Mouse (Mus musculus) erythroid progenitor cell, adult 5-6 weeks (primary cell): Measurements from ENCODE around the gene Ubap1l. TPM values are rescaled to one million over a fixed set of nuclear protein-coding genes. Genes with fewer than 3 reads are reported as not detected.

Experiments
- ATAC-seq: replicated peaks from 2 replicates; pipeline ENCODE4 v1.8.0; 2016; ENCODE audit warnings: moderate number of reproducible peaks, mild to moderate bottlenecking, moderate TSS enrichment, inconsistent platforms; ENCODE audit not compliant: poor library complexity, low FRiP score, severe bottlenecking
- total RNA-seq, 2 experiments: library from RNA; stranded (forward) in 1 of 2; stranded (reverse) in 1 of 2; fragments of 150-400 nt in 1 of 2; fragments of 186-747, 209-891 nt in 1 of 2; gene quantifications; 2 replicates each; pipeline versions ENCODE4 v1.2.3 to v1.2.4; 2015 to 2017; ENCODE audit warnings: low replicate concordance in 2 of 2

Ubap1l gene
- total RNA-seq, 2 experiments from 2014 or later = not detected

DNA sequence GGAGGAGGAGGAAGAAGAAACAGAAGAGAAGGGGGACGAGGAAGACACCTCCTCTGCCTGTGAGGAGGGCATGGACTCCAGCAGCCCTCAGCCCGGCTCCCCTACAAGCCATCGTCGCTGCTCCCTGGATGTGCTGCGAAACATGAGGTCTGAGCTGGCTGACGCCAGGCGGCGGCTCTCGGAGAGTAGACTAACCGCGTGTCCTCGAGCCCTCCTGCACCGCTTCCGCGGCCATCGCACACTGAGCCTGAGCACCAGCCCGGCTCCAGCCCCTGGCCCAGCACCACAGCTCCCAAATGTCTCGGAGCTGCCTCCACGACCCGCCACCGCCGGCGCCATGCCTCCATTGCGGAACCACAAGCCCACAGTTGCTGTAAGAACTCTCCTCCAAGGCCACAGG is 10.9 kb downstream of the Ubap1l start:
- peak; percentile 30; the same call in 1 of the 2 replicates for ATAC-seq

DNA sequence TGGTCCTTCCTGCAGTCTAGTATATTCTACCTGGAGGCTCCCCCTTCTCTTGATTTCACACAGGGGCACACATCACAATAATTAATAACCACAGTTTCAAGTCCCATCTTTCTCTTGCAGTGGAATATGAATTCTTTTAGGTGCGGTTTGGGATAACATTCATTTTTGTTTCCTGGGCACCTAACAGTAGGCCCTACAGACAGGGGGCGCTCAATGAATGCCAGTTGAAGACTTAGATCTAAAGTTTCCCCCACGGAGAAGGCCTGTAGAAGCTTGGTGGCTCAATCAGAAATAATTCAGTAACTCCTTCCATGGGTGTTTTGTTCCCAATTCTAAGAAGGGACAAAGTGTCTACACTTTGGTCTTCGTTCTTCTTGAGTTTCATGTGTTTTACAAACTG is 11.6 kb downstream of the Ubap1l start:
- ATAC-seq = no peak

DNA sequence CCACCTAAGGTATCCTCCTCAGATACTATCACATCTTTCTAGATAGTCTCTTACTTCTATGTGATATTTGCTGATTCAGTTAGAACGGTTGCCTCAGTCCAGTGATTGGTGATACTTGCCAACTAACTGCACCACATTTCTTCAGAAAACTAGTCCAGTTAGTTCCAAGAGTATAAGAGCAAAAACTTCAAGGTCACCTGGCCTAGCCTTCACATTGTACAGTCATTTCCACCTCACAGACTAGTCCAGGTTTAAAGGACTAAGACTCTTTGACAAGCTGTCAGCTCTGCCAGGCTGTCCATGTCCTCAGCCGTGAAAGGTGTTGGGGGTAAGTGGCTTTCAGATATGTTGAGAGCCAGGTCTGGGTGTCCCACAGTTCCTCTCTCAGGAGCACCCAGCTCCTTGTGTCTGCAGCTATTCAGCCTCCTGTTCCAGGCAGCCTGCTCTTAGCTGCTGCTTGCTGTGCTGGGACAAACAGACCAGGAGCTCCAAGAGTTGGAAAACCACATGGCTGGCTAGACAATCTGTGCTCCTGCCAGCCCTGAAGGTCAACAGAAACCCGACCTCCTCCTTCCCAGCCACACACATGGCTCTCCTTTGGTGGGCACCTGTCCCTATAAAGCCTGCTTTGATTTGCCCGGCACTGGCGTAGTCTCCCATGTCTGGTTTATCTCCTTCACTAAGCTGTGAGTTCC is 13.8 kb downstream of the Ubap1l start:
- ATAC-seq = no peak

DNA sequence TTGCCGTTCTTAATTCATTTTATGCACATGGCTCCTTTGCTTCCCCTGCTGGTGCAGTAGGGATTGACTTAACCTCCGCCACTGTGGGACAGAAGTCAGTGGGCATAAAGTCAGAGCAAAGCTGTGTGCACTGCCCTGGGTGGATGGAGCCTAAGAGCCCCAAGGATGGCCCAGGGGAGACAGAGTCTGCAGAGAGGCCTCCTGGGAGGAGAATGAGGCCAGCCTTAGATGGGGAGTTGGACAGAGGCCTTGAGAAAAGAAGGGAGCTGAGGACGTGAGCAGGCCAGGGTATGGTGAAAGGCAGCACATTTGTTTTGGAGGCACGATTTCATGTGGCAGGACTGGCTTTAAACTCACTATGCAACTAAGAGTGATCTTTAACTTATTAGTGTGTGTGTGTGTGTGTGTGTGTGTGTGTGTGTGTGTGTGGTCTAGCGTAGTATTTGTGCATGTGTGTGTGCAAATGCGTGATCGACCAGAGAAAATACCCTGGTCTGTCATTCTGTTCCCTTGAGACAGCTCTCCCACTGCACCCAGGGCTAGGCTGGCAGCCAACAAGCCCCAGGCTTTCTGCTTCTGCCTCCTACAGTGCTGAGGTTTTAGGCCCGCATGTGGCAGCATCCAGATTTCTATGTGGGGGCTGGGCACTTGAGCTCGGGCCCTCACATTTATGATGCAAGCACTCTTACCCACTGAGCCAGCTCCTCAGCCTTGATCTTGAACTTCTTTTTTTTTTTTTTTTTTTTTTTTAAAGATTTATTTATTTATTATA is 14.5 kb downstream of the Ubap1l start:
- ATAC-seq = no peak

DNA sequence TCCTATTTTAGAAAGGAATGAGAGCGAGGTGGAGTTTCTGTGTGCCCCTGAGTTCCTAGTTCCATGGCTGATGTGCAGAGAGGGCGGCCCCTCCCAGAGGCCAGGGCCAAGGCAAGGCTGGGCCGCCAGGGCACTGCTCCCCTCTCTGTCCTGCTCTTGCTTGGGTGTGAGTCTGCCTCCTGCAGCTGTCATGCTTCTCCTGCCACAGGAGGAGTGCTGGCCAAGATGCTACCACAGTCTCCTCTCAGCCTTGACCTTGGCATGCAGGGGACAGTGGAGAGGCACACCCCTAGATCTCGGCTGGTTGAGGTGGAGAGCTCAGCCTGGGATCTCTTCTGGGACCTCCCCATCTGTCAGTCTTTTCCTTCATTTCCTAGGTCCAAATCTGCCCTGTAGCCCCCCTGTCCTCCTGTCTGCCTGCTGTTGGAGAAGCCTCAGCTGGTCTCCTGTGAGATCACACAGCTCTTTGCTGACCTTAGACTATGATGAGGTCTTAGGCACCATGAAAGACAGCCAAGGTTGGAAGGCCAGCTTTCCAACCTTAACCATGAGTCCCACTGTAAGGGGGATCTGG is 20.3 kb downstream of the Ubap1l start:
- no peak for ATAC-seq

DNA sequence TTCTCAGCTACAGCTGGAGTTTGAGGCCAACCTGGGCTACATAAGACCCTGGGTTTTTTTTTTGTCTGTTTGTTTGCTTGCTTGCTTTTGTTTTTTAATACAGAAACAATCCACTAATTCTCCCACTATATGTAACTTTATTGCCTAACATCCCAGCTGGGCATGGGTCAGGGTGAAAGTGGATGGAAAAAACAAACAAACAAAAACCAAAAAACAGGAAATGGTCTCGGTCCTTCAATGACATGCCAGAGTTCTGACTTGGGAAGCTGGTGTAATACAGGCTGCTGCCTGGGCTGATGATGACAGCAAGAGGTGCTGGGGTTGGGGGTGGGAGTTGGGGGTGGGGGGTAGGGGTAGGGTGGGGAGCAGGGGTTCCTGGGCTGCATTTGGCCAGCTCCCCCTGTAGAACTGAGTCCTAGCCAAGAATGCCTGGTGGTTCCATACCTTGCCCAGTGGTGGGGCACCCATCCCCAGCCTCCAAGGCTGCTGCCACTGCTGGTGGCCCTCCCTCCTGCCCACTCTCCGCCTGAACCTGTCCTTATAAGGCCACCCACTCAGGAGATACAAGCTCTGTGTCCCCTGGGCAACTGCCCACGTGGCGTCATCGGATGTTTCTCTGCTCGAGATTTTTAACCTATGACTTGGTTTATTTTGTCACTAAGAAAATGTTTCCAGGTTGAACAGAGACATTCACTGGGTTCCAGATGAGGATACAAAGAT is 21.4 kb downstream of the Ubap1l start:
- no peak for ATAC-seq

DNA sequence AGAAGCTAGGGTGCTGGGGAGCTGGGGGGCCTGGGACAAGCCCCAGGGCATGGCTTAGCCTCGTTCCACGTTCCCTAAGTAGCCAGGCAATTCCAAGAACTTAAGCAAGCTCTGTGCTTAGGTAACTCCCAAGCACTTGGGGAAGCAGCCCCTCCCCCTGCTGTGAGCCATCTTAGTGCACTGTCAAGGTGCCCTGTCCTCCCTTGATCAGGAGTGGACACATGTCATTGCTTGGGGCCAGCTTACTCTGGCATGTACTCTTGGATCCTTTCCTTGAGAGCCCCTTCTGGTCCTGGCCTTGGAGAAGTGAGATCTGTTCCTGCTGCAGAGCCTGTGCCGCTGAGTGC is 21.9 kb downstream of the Ubap1l start:
- no peak for ATAC-seq

DNA sequence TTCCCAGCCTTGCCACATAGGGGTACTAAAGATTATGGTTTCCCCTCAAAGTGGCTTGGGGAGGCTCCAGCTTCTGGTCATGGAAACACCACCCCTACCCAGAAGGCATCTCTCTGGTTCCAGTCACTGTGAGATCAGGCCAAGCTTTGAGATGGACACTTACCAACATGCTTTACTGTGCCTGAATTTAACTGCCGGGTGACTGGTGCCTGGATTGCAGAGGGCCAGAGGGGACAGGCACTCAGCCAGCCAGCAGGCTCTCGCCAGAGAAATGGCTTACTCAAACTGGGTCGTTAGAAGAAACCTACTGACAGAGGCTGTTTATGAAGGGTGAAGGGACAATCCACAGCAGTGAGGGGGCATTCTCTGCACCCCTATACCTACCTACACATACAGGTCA is 23.4 kb downstream of the Ubap1l start:
- ATAC-seq = no peak; the same call in 1 of the 2 replicates

DNA sequence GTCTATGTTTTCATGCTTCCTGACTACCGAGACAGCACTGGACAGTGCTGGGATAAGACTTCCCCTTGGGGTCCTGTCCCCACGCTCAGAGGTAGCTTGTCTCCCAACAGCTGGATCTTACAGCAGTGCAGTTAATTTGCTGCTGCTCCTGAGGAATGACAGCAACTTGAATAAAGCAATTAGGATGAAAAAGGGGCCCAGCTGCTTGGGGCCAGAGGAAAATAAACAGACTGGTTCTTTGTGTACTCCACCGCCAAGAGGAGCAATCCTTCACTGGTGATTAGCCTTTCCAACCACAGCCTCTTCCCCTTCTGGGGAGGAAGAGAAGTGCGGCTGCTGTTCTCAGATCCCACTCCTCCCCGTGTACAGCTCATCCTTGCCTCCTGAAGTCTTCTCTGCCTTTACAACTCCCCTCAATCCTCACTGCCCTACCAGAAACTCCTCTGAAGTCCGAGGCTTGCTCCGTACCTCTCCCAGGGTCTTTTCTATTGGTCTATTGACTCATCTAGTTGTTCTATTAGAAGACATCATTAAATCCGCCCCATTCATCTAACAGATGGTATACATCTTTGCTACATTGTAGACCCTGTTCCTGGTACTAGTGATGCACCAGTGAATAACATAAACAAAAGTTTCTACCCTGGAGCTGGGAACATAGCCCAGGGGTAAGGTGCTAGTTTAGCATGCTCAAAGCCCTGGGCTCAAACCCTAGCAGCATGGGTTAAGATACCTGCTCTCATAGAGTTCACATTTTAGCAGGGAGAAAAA is 25.7 kb downstream of the Ubap1l start:
- no peak for ATAC-seq

DNA sequence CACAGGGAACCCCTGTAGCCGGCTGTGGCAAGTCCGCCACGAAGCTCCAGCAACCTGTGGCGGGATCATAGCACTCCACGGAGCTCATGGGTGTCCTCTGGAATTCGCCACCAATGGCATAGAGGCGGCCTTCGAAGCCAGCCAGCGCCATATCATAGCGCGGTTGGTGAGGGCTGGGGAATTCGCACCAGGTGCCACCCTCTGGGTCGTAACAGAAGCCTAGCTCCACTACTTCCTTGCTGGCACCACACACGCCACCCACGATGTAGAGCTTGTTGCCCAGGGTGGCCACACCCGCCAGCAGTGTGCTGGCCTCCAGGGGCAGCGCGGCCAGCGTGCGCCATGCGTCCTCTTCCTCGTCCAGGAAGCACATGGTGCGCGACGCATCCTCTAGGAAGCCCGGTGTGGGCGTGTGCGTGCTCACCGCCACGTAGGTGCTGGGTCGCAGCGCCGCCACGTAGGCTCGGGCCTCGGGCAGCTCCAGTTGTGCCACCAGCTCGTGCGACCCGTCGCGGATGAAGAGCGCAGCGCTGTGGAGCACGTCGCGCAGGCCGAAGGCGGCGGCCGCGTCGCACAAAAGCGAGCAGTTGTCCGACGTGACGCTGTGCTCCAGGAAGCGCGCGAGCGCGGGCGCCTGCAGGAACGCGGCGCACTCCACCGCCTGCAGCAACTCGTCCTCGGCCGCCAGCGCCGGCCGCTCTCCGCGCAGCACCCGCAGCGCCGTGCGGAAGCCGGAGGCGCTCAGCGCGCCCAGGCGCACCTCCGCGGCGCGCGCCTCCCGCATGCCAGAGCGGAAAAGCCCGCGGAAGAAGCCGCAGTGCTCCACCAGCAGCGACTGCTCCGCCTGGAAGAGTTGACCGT is 30.1 kb downstream of the Ubap1l start:
- ATAC-seq = no peak

DNA sequence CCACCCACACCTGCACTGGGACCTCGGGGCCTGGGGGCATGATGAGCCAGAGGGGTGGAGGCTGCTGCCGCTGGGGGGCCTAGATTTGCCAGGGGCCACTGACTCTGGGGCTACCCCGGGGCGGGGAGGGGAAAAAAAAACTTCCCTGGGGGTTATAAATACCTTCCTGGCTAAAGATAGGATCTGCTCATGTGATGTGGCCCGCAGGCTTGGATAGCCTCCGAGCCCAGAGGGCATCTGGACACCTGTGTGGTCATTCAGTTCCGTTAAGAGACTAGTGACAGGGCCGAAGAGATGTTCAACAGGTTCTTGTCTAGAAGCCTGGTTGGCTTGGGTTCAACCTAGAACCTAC is 30.7 kb downstream of the Ubap1l start, which contains the start of gene Kbtbd13:
Gene Kbtbd13, minus strand, starts transcription at position 40 of the 352 bp plus-strand sequence.
- ATAC-seq = no peak

DNA sequence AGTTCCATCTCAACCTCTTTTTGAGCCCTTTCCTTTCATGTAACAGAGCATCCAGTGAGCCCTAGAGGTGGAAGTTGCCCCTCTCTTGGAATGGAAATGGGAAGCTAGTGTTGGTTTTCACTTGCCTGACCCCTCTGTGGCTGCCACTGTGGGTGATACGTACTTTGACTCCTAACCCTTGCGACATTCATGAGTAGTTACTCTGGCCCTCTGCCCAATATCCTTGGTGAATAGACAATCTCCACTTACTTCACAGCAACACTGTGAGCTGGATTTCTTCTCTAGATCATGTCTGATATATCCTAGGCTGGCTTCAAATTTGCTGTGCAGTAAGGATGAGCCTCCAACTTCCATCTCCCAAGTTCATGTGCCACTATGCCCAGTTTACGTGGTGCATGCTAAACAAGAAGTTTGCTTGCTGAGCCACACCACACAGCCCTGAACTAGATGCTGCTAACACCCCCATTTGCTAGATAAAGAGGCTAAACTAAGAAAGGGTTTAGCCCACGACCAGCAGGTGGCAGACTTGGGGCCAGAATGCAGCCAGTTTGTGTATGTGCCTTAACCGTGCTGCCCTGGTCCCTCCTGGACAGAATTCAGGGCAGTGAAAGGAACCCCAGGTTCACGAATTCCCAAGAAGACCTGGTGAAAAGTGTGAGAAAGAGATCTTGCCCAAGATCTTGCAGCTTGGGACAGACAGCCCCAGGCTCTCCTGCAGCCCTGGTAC is 32.0 kb downstream of the Ubap1l start:
- 0 out of 2 replicates have a peak, but pooled peaks have one; percentile 38 for ATAC-seq

DNA sequence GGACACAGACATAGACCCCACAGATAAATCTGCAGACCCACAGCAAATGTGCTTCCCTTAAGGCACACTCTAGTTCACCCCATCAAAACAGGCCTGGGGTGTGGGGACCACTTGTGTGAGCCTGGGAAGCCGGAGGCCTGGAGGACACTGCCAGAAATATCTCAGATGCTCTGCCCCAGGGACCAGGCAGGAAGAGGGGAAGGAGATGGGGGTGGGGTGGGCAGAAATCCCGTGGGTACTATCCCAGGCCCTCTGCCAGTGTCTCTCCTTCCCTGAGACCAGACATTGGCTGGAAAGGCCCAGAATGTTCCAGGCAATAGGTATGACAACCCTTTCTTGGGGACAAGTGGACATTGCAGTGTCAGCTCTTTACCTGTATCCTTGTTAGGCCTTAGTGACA is 32.8 kb downstream of the Ubap1l start:
- ATAC-seq = no peak

DNA sequence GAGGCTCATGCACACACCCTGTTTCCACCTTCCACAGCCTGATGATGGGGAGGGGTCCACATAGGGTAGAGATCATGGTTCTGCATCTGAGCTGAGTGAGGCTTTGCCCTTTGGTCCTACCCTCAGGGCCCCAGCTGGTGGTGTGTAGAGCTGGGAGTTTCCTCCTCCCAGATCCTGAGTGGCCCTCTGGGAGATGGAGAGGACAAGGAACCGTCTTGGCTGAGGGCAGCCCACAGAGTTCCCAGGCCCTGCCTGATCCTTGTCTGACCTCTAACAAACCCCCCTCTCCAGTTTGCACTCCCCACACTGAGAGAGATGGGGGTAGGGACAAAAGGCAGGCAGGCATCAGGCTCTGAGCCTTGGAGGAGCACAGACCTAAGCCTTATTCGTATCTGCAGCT is 33.5 kb downstream of the Ubap1l start:
- ATAC-seq = no peak

DNA sequence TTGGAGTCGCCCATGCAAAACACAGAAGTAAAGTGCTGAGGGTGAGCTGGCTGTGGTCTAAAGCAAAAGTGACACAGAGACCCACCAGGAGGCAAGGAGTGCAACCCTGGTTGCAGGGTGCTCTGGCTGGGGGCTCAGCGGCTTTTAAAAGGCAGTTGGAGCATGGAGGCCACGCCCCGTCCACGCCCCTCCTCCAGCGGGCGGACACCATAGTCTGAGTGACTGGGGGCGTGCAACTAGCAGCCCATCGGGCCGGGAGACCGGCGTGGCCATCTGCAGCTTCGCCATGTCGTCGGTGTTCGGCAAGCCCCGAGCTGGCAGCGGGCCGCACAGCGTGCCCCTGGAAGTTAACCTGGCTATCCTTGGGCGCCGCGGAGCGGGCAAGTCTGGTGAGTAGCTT is 37.4 kb downstream of the Ubap1l start, which contains the start of gene Rasl12:
Gene Rasl12, plus strand, starts transcription at position 228 of the 400 bp plus-strand sequence.
- ATAC-seq = peak; percentile 41; the same call in 1 of the 2 replicates

DNA sequence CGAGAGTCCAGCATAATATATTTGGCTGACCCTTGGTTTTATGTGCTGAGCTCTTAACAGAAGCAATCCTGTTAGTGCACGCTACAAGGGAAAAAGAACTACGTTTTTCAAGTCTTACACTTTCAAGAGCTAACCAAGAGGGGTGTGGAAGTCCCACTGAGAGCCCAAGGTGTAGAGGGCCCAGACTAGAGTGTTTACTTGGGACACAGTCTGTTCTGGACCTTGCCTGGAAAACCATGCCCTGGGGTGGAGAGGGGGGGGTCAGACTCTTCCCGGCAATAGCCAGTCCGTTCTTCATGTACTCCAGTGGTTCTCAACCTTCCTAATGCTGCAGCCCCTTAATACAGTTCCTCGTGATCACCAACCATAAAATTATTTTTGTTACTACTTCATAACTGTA is 39.1 kb downstream of the Ubap1l start:
- ATAC-seq = no peak

DNA sequence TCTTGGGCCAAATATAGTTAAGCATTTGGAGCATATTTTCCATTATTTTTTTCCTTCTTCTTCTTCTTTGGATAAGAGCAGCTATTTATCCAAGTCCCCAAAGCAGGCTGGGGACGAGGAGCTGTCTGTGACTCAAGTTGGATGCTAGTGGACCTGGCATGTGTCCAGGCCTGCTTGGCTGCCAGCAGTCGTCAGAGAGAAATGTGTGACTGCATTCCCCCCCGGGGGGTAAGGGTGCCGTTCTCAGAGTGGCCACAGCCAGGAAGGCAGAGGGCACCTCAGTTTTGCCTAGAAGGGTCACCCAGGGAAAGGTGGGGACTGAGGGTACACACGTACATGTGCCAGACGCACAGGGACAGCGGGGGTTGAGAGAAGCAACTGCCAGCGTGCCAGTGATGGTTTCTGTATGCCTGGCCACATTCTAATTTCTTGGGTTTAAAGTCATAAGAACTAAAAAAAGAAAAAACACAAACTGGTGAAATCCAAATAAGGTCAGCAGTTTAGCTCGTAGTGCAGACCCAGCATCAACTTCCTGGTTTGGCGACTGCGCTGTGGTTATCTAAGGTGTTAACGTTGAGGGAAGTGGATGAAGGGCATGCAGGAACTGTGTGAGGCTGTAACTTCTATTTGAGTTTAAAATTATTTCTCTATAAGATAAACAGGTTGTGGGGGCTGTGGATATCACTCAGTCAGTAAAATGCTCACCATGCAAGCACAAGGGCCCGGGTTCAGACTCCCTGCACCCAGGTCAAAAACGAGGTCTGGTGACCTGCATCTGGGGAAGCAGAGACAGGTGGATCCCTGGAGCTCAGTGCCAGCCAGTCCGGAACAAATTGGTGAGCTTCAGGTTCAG is 43.7 kb downstream of the Ubap1l start:
- no peak for ATAC-seq

DNA sequence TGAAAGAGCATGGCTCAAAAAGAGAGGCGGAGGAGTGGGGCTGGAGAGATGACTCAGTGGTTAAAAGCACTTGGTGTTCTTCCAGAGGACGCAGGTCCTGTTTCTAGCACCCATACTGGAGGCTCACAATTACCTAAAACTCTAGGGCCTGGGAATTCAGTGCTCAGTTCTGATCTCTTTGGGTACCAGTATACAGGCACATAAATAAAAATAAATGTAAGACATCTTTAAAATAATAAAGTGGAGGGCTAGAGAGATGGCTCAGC is 44.3 kb downstream of the Ubap1l start:
- no peak for ATAC-seq
